Mouse (Mus musculus): ENCODE results near the gene Exosc5. TPM values are rescaled to one million over a fixed set of nuclear protein-coding genes. Genes with fewer than 3 reads are reported as not detected.

Gene Exosc5
- 54.8 and 66.2 TPM in 2 replicates for polyA plus RNA-seq (2012; rRNA removed)

DNA sequence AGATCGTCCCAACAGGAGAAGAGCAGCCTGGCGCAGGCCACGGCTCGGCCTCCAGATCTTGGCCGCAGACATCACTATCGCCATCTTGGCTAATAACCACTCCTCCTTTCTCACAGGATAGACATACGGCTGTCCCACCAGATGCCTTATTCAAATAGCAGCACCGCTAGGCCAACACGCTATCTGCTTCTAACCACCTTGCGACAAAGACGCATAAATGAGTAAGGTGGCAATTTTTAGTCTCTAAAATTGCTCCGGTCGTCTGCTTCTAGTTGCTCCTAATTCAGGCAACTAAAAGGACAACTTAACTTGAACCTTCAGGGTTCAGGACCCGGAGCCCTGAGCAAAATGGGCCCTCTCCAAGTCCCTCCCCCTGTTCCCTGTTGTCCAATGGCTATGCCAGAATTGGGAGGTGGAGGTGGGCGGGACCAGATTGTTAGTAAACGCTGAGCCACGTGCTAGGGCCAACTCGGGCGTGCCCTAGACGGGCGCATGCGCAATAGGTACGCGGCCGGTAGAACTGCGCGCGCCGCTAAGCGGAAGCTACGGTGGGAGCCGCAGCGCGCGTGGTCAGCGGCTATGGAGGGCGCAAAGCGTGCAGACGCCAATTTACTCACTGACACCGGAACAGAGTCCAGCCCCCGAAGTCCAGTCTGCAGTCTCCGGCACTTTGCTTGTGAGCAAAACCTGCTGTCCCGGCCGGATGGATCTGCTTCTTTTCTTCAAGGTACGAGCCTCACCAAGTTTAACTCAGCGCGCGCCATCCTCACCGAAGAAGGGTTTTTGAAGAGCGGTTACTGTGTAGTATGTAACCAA lies at the start of gene Exosc5, which contains the start of gene Bckdha:
TSS of gene Exosc5 (plus strand) at position 508 of the 816 bp plus-strand sequence.
TSS of gene Bckdha (minus strand) at position 325 of the 816 bp plus-strand sequence.
- peak; percentile 91 for DNase-seq (ENCODE audit: low read depth)

DNA sequence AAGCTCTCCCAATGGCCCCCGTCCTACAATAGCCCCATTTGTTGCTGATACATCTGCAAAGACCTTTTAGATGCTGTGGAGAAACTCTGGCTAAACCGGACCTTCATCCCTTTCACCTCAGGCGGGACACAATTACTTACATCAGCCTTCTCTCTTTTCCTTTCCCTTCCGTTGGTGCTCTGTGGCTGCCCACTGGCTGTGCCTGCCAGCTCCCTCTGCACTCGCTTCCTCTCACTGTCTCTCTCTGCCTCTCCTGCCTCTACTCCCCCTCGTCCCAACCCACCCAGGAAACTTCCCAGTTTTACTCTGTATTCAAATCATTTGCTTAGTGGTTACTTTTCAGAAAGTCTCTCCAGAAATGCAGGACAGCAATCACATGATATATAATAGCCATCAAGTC lies 48.9 kb upstream of the Exosc5 start:
- no peak for DNase-seq (ENCODE audit: low read depth)

GRCm38 (mm10) chr7:25611501-25611900 lies 47.5 kb upstream of the Exosc5 start:
- no peak for DNase-seq (ENCODE audit: low read depth)

GRCm38 (mm10) chr7:25614086-25614485 lies 44.9 kb upstream of the Exosc5 start:
- no peak for DNase-seq (ENCODE audit: low read depth)

DNA sequence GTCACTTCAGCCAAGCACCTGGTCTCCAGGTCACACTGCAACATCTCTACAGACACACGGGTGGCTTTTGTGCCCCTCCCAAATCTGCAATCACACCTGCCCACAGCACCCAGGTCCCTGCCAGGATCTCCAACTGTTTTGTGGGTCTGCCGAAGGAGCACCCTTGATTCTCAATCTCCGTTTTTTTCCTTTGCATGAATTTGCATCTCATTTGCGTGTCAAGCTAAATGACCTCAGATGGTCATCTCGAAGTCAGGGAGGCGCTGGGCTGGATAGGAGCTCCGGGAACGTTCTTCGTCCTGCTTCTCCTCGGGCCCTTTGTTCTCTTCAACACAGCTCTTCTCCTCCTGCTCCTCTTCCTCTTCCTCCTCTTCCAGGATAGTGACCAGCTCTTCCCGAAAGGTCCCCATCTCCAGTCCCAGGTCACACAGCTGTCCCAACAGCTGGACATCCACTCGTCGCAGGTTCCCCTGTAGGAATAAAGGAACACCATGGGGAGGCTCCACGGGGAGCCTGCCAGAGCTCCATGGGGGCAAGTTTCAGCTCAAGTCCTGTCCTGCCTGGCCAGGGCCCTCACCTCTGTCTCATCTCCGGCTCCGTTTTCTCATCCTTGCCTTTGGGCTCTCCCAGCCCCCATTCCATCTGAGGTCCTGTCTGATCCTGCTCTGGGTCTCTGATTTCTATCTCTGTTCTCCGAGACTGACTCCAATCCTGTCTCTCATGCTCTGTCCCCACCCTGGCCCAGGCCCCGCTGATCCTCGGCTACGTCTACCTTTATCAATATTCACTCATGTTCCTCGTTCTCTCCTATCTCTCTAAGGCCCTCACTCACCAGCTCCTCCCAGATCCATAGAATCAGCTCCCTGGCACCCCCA lies 43.9 kb upstream of the Exosc5 start:
- no peak for DNase-seq (ENCODE audit: low read depth)

DNA sequence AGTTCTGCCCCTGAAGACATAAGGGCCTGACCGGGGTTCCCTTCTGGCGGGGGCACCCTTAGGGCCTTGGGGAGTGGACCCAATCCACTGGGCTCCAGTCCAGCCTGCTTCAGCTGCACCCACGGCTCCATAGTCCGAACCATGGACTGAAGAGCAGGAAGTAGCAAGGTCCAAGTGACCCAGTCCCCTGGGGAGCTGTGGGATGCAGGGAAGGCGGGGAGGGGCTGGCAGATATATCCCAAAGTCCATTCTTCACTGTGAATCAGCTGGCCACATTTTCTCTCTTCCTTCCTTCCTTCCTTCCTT lies 43.3 kb upstream of the Exosc5 start, which contains the start of gene Erich4:
TSS of gene Erich4 (minus strand) at position 187 of the 306 bp plus-strand sequence.
- no peak for DNase-seq (ENCODE audit: low read depth)

- DNase-seq (ENCODE audit: low read depth): no peak
Observed at GRCm38 (mm10) chr7:25617376-25618160, 41.4 kb upstream of the Exosc5 start.

DNA sequence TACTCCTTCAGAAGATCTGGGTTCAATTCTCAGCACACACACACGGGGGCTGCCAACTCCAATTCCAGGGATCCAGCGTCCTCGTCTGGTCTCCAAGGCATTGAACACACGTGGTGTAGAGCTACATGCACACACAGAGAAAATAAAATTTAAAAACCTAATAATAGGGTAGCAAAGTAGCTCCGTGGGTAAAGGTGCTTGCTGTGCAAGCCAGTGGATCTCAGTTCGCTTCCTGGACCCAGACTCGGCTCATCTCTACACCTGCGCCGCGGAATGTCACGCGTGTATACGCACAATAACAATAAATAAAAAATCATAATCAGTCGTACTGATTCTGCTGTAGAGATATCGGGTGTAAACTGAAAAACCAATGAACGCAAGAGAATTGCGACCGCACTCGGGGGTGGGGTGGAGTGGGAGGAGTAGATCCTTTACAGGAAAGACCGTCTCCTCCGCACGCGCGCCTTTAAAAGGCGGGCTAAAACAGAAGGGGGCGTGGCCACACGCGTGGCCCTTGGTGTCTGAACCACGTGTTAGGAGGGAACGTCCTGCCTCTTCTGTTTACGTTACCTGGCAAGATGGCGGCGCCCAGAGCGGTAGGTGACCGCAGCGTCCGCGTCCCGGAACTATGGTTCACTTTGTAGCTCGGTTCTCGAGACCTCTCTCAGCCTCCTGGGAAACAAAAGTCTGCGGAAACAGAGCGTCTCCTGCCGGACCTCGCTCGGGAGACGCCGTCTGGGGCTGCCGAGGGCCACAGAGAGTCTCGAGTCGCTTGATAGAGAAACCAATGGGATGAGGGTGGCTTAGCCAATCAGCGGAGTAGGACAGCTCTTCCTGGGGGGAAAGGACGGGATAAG lies 39.9 kb upstream of the Exosc5 start, which contains the start of gene Dmac2:
TSS of gene Dmac2 (plus strand) at position 550 of the 857 bp plus-strand sequence.
- peak; percentile 70 for DNase-seq (ENCODE audit: low read depth)

GRCm38 (mm10) chr7:25619722-25619991 lies 39.3 kb upstream of the Exosc5 start:
- no peak for DNase-seq (ENCODE audit: low read depth)

- no peak for DNase-seq (ENCODE audit: low read depth)
Observed at GRCm38 (mm10) chr7:25620101-25620500, 38.9 kb upstream of the Exosc5 start.

GRCm38 (mm10) chr7:25620751-25621150 lies 38.2 kb upstream of the Exosc5 start:
- DNase-seq (ENCODE audit: low read depth): no peak

DNA sequence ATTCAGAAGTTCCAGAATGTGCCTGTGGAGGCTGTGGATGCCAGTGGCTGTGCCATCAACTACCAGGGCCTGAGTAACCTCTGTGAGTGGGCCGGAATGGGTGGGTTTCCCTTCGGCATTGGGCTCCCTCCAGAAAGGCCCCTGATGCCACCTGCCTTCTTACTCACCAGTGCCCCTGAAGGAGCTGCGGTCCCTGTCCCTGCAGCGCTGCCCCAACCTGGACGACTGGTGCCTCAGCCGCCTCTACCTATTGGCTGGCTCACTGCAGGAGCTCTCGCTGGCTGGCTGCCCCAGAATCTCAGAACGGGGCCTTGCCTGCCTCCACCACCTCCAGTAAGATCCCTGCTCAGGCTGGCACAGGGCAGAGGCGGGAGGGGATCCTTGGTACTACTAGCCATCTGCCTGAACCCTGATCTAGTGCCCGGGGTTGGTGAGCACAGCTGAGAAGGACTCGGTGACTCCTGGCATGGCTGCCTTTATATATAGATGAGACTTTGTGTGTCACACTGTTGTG lies 35.0 kb upstream of the Exosc5 start:
- no peak for DNase-seq (ENCODE audit: low read depth)

GRCm38 (mm10) chr7:25624851-25625250 lies 34.1 kb upstream of the Exosc5 start:
- no peak for DNase-seq (ENCODE audit: low read depth)

- no peak for DNase-seq (ENCODE audit: low read depth)
Observed at GRCm38 (mm10) chr7:25625594-25626250, 33.2 kb upstream of the Exosc5 start.

GRCm38 (mm10) chr7:25626509-25627430 lies 32.2 kb upstream of the Exosc5 start, which contains the start of gene B3gnt8:
Gene B3gnt8, plus strand, starts transcription at chr7:25626654.
- no peak for DNase-seq (ENCODE audit: low read depth)

DNA sequence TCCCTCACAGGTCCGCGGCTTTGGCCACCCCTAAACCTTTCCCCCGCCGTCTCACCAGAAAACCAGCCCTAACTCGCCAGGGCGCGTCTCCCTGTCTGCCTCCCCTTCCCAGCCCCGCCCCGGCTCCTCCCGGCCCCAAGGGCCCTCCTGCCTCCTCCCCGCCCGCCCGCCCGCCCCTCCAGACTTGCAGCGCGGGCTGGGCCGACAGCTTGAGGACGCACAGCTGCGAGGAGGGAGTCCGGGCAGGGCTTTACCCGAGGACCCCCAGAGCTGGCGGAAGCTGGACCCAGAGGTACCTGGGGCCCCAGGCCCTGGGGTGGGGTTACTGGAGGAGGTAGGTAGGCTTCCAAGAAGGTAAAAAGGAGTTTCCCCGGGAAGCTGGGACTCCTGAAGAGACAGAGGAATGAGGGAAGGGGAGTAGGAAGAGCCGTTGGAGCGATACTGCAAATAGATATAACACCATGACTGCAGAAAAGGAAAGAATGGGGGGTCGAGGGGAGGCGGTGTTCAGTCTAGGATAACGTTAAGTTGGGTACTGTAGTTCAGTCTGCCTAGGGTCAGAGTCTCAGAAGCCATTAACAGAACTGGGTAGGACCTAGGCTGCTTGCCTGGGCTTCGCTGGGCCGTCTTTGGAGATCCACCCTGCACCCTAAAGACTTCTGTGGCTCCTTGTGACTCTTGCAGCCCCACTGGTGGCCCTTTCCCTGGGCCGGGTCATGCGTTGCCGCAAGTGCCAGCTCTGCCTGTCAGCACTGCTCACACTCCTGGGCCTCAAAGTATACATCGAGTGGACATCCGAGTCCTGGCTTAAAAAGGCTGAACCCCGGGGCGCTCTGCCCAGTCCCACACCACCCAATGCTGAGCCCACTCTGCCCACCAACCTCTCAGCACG lies 31.3 kb upstream of the Exosc5 start:
- no peak for DNase-seq (ENCODE audit: low read depth)

GRCm38 (mm10) chr7:25628323-25628620 lies 30.7 kb upstream of the Exosc5 start:
- no peak for DNase-seq (ENCODE audit: low read depth)

DNA sequence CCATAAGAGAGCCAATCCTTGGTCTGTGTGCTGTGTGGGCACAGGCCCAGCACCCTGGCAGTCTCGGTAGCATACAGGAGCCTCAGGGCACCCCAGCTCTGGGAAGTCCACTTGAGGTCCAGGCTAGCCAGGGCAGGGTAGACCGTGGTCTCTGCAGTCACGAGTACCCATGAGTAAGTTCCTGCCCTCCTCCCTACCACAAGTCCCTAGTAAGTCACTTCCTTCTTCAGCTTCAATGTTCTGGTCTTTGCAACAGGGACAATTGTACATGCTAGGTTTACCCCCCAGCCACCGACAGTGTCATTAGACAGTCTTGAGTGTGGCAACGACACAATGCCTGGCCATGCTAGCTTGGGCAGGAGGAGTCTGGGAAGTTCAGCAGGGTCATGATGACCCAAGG lies 26.3 kb upstream of the Exosc5 start:
- no peak for DNase-seq (ENCODE audit: low read depth)
